Mouse (Mus musculus) thymus, adult 2 months (tissue): Measurements from ENCODE around the gene Lad1. TPM values are rescaled to one million over a fixed set of nuclear protein-coding genes. Genes with fewer than 3 reads are reported as not detected.

Source experiments
- DNase-seq: peaks from one replicate; pipeline ENCODE4 v3.0.0; 2021
- H3K27ac ChIP-seq: fragments of 200-500 bp; 2 replicates; pipeline ENCODE4 v1.5.1; 2012; ENCODE audit warnings: low read length, control low read depth; ENCODE audit not compliant: control insufficient read depth, insufficient read depth
- H3K27me3 ChIP-seq: fragments of 200-500 bp; 2 replicates; pipeline ENCODE4 v1.6.1; 2012; ENCODE audit warnings: mild to moderate bottlenecking, low read length, moderate library complexity, mixed read lengths; ENCODE audit not compliant: control insufficient read depth, insufficient read depth
- H3K36me3 ChIP-seq: fragments of 200-500 bp; 2 replicates; pipeline ENCODE4 v1.6.1; 2012; ENCODE audit warnings: mild to moderate bottlenecking, low read length, moderate library complexity; ENCODE audit not compliant: control insufficient read depth, insufficient read depth
- H3K4me1 ChIP-seq: fragments of 200-500 bp; replicated peaks from 2 replicates; pipeline ENCODE4 v1.6.1; 2012; ENCODE audit warnings: low read length; ENCODE audit not compliant: control insufficient read depth, insufficient read depth
- H3K4me3 ChIP-seq: fragments of 200-500 bp; 2 replicates; pipeline ENCODE4 v1.5.1; 2012; ENCODE audit warnings: mild to moderate bottlenecking, low read length, control low read depth, moderate library complexity; ENCODE audit not compliant: control insufficient read depth, insufficient read depth
- CTCF ChIP-seq: fragments of 200-500 bp; IDR thresholded peaks from 2 replicates; pipeline ENCODE4 v1.5.1; 2012; ENCODE audit warnings: mild to moderate bottlenecking, control low read depth, low read length, moderate library complexity, borderline replicate concordance; ENCODE audit not compliant: control insufficient read depth, poor library complexity, insufficient read depth; ENCODE audit errors: extremely low read depth
- POLR2A ChIP-seq: fragments of 200-500 bp; IDR thresholded peaks from 2 replicates; pipeline ENCODE4 v1.6.1; 2012; ENCODE audit warnings: mild to moderate bottlenecking, low read length, control low read depth, moderate library complexity; ENCODE audit not compliant: control insufficient read depth, poor library complexity, insufficient read depth; ENCODE audit errors: extremely low read depth
- WGBS: fragments of 180-500 bp; shearing (Covaris S2); methylation state at CpG from one replicate; pipeline ENCODE4 v1.1.7; 2018; 5-methylcytosine and 5-hydroxymethylcytosine counted together
- polyA plus RNA-seq: library from polyadenylated mRNA; depleted of rRNA; stranded (reverse); fragments of >200 nt; gene quantifications from 2 replicates; pipeline ENCODE4 v1.2.3, GENCODE M21; 2012

Lad1 gene
- polyA plus RNA-seq, 1 experiment: 38.7 TPM

- no peak overlapping the region for H3K27ac ChIP-seq
- H3K4me1 ChIP-seq: no peaks in the 10 kb centered on the region
- WGBS: 95% methylated on average over 10 of the region's 10 CpGs
- no peak overlapping the region for H3K4me3 ChIP-seq
- TF ChIP-seq CTCF (no peak), POLR2A (no peak)
- no peaks in the 10 kb centered on the region for H3K36me3 ChIP-seq
- no peaks in the 10 kb centered on the region for H3K27me3 ChIP-seq
- DNase-seq: no peak
Measured at GRCm38 (mm10) chr1:135843519-135844262, 25.3 kb downstream of the Lad1 start.

- no peak for TF ChIP-seq POLR2A
- TF ChIP-seq CTCF: no peak
- 64% methylated on average over 6 of the region's 6 CpGs for WGBS
- H3K27me3 ChIP-seq: no peaks in the 10 kb centered on the region
- H3K4me1 ChIP-seq: no peaks in the 10 kb centered on the region
- no peak for DNase-seq
- H3K36me3 ChIP-seq: no peaks in the 10 kb centered on the region
- no peak overlapping the region for H3K27ac ChIP-seq
- H3K4me3 ChIP-seq: no peak overlapping the region
Measured at GRCm38 (mm10) chr1:135844481-135844880, 26.1 kb downstream of the Lad1 start.

- Histone ChIP-seq H3K4me1 (no peaks in the 10 kb centered on the region), H3K27me3 (no peaks in the 10 kb centered on the region), H3K4me3 (no peak overlapping the region), H3K36me3 (no peaks in the 10 kb centered on the region), H3K27ac (no peak overlapping the region)
- TF ChIP-seq POLR2A: no peak
- no peak for TF ChIP-seq CTCF
- DNase-seq: no peak
- 93% methylated on average over 5 of the region's 5 CpGs for WGBS
Measured at GRCm38 (mm10) chr1:135846632-135847031, 28.2 kb downstream of the Lad1 start.

- H3K4me3 ChIP-seq: no peak overlapping the region
- no peaks in the 10 kb centered on the region for H3K4me1 ChIP-seq
- WGBS: 32% methylated on average over 6 of the region's 6 CpGs
- TF ChIP-seq CTCF (no peak), POLR2A (no peak)
- no peak overlapping the region for H3K27ac ChIP-seq
- DNase-seq: peak; percentile 43
- no peaks in the 10 kb centered on the region for H3K27me3 ChIP-seq
- H3K36me3 ChIP-seq: no peaks in the 10 kb centered on the region
Measured at GRCm38 (mm10) chr1:135847139-135847562, 28.8 kb downstream of the Lad1 start.

- H3K27ac ChIP-seq: no peak overlapping the region
- H3K4me3 ChIP-seq: no peak overlapping the region
- no peaks in the 10 kb centered on the region for H3K4me1 ChIP-seq
- no peak for TF ChIP-seq POLR2A
- TF ChIP-seq CTCF: no peak
- WGBS: 31% methylated on average over 17 of the region's 17 CpGs
- H3K36me3 ChIP-seq: no peaks in the 10 kb centered on the region
- H3K27me3 ChIP-seq: no peaks in the 10 kb centered on the region
- DNase-seq: no peak
Measured at GRCm38 (mm10) chr1:135847611-135848351, 29.4 kb downstream of the Lad1 start.

- H3K27ac ChIP-seq: no peak overlapping the region
Measured at GRCm38 (mm10) chr1:135850722-135851512, 32.5 kb downstream of the Lad1 start.

More at GRCm38 (mm10) chr1:135850722-135851512, 32.5 kb downstream of the Lad1 start:
- Histone ChIP-seq H3K4me3 (no peak overlapping the region), H3K36me3 (no peaks in the 10 kb centered on the region), H3K27me3 (no peaks in the 10 kb centered on the region), H3K4me1 (no peaks in the 10 kb centered on the region)
- TF ChIP-seq CTCF (no peak), POLR2A (no peak)
- 77% methylated on average over 12 of the region's 12 CpGs for WGBS
- DNase-seq: no peak
